Mouse (Mus musculus) cerebellum, adult 11-12 months (tissue): ENCODE measurements at regions not wholly inside any gene's neighbourhood (a gene's known extent, or its start where the extent isn't known, plus 50 kb on each side); places are given as distances from the start of the nearest gene placed in this dataset.

ENCODE experiments used
- DNase-seq: peaks from one replicate; pipeline ENCODE4 v3.0.0; 2022

- DNase-seq, result no peak
Observed at GRCm38 (mm10) chr14:24833211-24833610, 346.3 kb downstream of the Rps24 start.

- no peak for DNase-seq
Observed at GRCm38 (mm10) chr14:24838219-24838618, 351.3 kb downstream of the Rps24 start.

- DNase-seq, result no peak
Observed at GRCm38 (mm10) chr14:24839056-24839455, 352.1 kb downstream of the Rps24 start.

GRCm38 (mm10) chr14:24841715-24842496, 355.0 kb downstream of the Rps24 start:
- DNase-seq, result peak; percentile 34

- DNase-seq, result no peak
Observed at GRCm38 (mm10) chr14:24843626-24844025, 356.7 kb downstream of the Rps24 start.

- no peak for DNase-seq
Observed at GRCm38 (mm10) chr14:24850491-24850890, 363.6 kb downstream of the Rps24 start.

- no peak for DNase-seq
Observed at GRCm38 (mm10) chr14:24854459-24854858, 367.5 kb downstream of the Rps24 start.

- no peak for DNase-seq
Observed at GRCm38 (mm10) chr14:24862171-24862570, 375.2 kb downstream of the Rps24 start.

GRCm38 (mm10) chr14:24862661-24863060, 375.7 kb downstream of the Rps24 start:
- no peak for DNase-seq

- DNase-seq, result no peak
Observed at GRCm38 (mm10) chr14:24863116-24863515, 376.2 kb downstream of the Rps24 start.

- DNase-seq, result no peak
Observed at GRCm38 (mm10) chr14:24865579-24866230, 378.8 kb downstream of the Rps24 start.

GRCm38 (mm10) chr14:24867816-24868215, 380.9 kb downstream of the Rps24 start:
- DNase-seq, result no peak

- no peak for DNase-seq
Observed at GRCm38 (mm10) chr14:24868756-24869155, 381.8 kb downstream of the Rps24 start.

GRCm38 (mm10) chr14:24870246-24870645, 383.3 kb downstream of the Rps24 start:
- DNase-seq, result no peak

GRCm38 (mm10) chr14:24871392-24871998, 384.6 kb downstream of the Rps24 start:
- peak; percentile 19 for DNase-seq

- DNase-seq, result no peak
Observed at GRCm38 (mm10) chr14:24872931-24873330, 386.0 kb downstream of the Rps24 start.

- no peak for DNase-seq
Observed at GRCm38 (mm10) chr14:24873406-24873805, 386.5 kb downstream of the Rps24 start.

- DNase-seq, result no peak
Observed at GRCm38 (mm10) chr14:24874426-24875155, 387.7 kb downstream of the Rps24 start.

GRCm38 (mm10) chr14:24875156-24875545, 388.2 kb downstream of the Rps24 start:
- no peak for DNase-seq

GRCm38 (mm10) chr14:24875934-24876333, 389.0 kb downstream of the Rps24 start:
- peak; percentile 23 for DNase-seq

GRCm38 (mm10) chr14:24876508-24876907, 389.6 kb downstream of the Rps24 start:
- DNase-seq, result no peak

GRCm38 (mm10) chr14:24877853-24878252, 390.9 kb downstream of the Rps24 start:
- no peak for DNase-seq

GRCm38 (mm10) chr14:24886164-24886563, 399.2 kb downstream of the Rps24 start:
- no peak for DNase-seq
